Mouse (Mus musculus): ENCODE measurements around the gene Ntn4. TPM values are rescaled to one million over a fixed set of nuclear protein-coding genes. Genes with fewer than 3 reads are reported as not detected.
"Not testable (repeated sequence)": the region's sequence is repeated elsewhere in the genome, so short reads cannot be mapped to it uniquely, and the experiment has no call there.

Ntn4 gene
- polyA plus RNA-seq, 1 experiment from 2014 or later = 0.58 TPM

- Histone ChIP-seq H3K9ac (ENCODE audit: low read length) (no peak overlapping the region), H3K36me3 (ENCODE audit: control insufficient read depth, insufficient read depth, low read length) (no peaks in the 10 kb centered on the region), H3K4me2 (ENCODE audit: low read depth, low read length) (no peak overlapping the region), H3K9me3 (ENCODE audit: control insufficient read depth, low read length) (no peaks in the 10 kb centered on the region), H3K27me3 (ENCODE audit: control insufficient read depth, insufficient read depth, low read depth, low read length) (no peaks in the 10 kb centered on the region), H3K4me3 (ENCODE audit: low read length) (no peak overlapping the region), H3K27ac (ENCODE audit: low read length) (no peak overlapping the region), H3K4me1 (replicated peaks; ENCODE audit: control insufficient read depth, insufficient read depth, low read length) (no peaks in the 10 kb centered on the region; the same call in 1 of the 2 replicates)
- no peak for ATAC-seq (ENCODE audit: low read depth)
- WGBS = 41% methylated on average over 3 of the region's 3 CpGs
These were observed 26.5 kb downstream of the Ntn4 start for GRCm38 (mm10) chr10:93666996-93667395.

GRCm38 (mm10) chr10:93672646-93673479 is 32.4 kb downstream of the Ntn4 start:
- Histone ChIP-seq H3K4me1 (replicated peaks; ENCODE audit: control insufficient read depth, insufficient read depth, low read length) (peaks cover 3% of the 10 kb centered on the region; the same call in 1 of the 2 replicates), H3K9me3 (ENCODE audit: control insufficient read depth, low read length) (no peaks in the 10 kb centered on the region), H3K4me2 (ENCODE audit: low read depth, low read length) (peak overlapping the region; percentile 46), H3K9ac (ENCODE audit: low read length) (no peak overlapping the region), H3K4me3 (ENCODE audit: low read length) (peak overlapping the region; percentile 15; the same call in 1 of the 2 replicates), H3K27me3 (ENCODE audit: control insufficient read depth, insufficient read depth, low read depth, low read length) (no peaks in the 10 kb centered on the region), H3K36me3 (ENCODE audit: control insufficient read depth, insufficient read depth, low read length) (no peaks in the 10 kb centered on the region), H3K27ac (ENCODE audit: low read length) (no peak overlapping the region)
- ATAC-seq (ENCODE audit: low read depth) = no peak; the same call in 1 of the 2 replicates
- 51% methylated on average over 22 of the region's 22 CpGs for whole genome bisulfite sequencing

GRCm38 (mm10) chr10:93679191-93680007 is 38.9 kb downstream of the Ntn4 start:
- H3K4me1 ChIP-seq (replicated peaks; ENCODE audit: control insufficient read depth, insufficient read depth, low read length) = peaks cover 12% of the 10 kb centered on the region
- H3K9ac ChIP-seq (ENCODE audit: low read length) = peak overlapping the region; percentile 51
- ATAC-seq (ENCODE audit: low read depth) = peak; percentile 74
- peak overlapping the region; percentile 47 for H3K4me2 ChIP-seq (ENCODE audit: low read depth, low read length)
- WGBS = 13% methylated on average over 19 of the region's 19 CpGs
- no peaks in the 10 kb centered on the region for H3K27me3 ChIP-seq (ENCODE audit: control insufficient read depth, insufficient read depth, low read depth, low read length)
- H3K36me3 ChIP-seq (ENCODE audit: control insufficient read depth, insufficient read depth, low read length) = no peaks in the 10 kb centered on the region
- H3K9me3 ChIP-seq (ENCODE audit: control insufficient read depth, low read length) = no peaks in the 10 kb centered on the region
- peak overlapping the region; percentile 15; the same call in 1 of the 2 replicates for H3K4me3 ChIP-seq (ENCODE audit: low read length)
- no peak overlapping the region for H3K27ac ChIP-seq (ENCODE audit: low read length)

GRCm38 (mm10) chr10:93680680-93681377 is 40.3 kb downstream of the Ntn4 start:
- Histone ChIP-seq H3K4me1 (replicated peaks; ENCODE audit: control insufficient read depth, insufficient read depth, low read length) (peaks cover 12% of the 10 kb centered on the region), H3K27me3 (ENCODE audit: control insufficient read depth, insufficient read depth, low read depth, low read length) (no peaks in the 10 kb centered on the region), H3K36me3 (ENCODE audit: control insufficient read depth, insufficient read depth, low read length) (no peaks in the 10 kb centered on the region), H3K9ac (ENCODE audit: low read length) (no peak overlapping the region), H3K4me3 (ENCODE audit: low read length) (no peak overlapping the region), H3K4me2 (ENCODE audit: low read depth, low read length) (no peak overlapping the region), H3K27ac (ENCODE audit: low read length) (no peak overlapping the region), H3K9me3 (ENCODE audit: control insufficient read depth, low read length) (no peaks in the 10 kb centered on the region)
- 67% methylated on average over 6 of the region's 6 CpGs for WGBS
- no peak for ATAC-seq (ENCODE audit: low read depth)

- Histone ChIP-seq H3K9me3 (ENCODE audit: control insufficient read depth, low read length) (no peaks in the 10 kb centered on the region), H3K4me3 (ENCODE audit: low read length) (no peak overlapping the region), H3K4me2 (ENCODE audit: low read depth, low read length) (no peak overlapping the region), H3K4me1 (replicated peaks; ENCODE audit: control insufficient read depth, insufficient read depth, low read length) (peaks cover 12% of the 10 kb centered on the region), H3K27ac (ENCODE audit: low read length) (no peak overlapping the region), H3K36me3 (ENCODE audit: control insufficient read depth, insufficient read depth, low read length) (no peaks in the 10 kb centered on the region), H3K9ac (ENCODE audit: low read length) (no peak overlapping the region), H3K27me3 (ENCODE audit: control insufficient read depth, insufficient read depth, low read depth, low read length) (no peaks in the 10 kb centered on the region)
- WGBS = 52% methylated on average over 18 of the region's 18 CpGs
- no peak for ATAC-seq (ENCODE audit: low read depth)
These were observed 41.8 kb downstream of the Ntn4 start for GRCm38 (mm10) chr10:93682185-93682747.

GRCm38 (mm10) chr10:93683185-93683584 is 42.7 kb downstream of the Ntn4 start:
- no peak overlapping the region for H3K27ac ChIP-seq (ENCODE audit: low read length)
- H3K4me3 ChIP-seq (ENCODE audit: low read length) = no peak overlapping the region
- peaks cover 12% of the 10 kb centered on the region for H3K4me1 ChIP-seq (replicated peaks; ENCODE audit: control insufficient read depth, insufficient read depth, low read length)
- H3K4me2 ChIP-seq (ENCODE audit: low read depth, low read length) = no peak overlapping the region
- ATAC-seq (ENCODE audit: low read depth) = no peak
- no peaks in the 10 kb centered on the region for H3K9me3 ChIP-seq (ENCODE audit: control insufficient read depth, low read length)
- no peak overlapping the region for H3K9ac ChIP-seq (ENCODE audit: low read length)
- WGBS = 78% methylated on average over 7 of the region's 7 CpGs
- no peaks in the 10 kb centered on the region for H3K36me3 ChIP-seq (ENCODE audit: control insufficient read depth, insufficient read depth, low read length)
- no peaks in the 10 kb centered on the region for H3K27me3 ChIP-seq (ENCODE audit: control insufficient read depth, insufficient read depth, low read depth, low read length)

- no peak overlapping the region for H3K27ac ChIP-seq (ENCODE audit: low read length)
- H3K4me1 ChIP-seq (replicated peaks; ENCODE audit: control insufficient read depth, insufficient read depth, low read length) = peaks cover 10% of the 10 kb centered on the region
- no peaks in the 10 kb centered on the region for H3K36me3 ChIP-seq (ENCODE audit: control insufficient read depth, insufficient read depth, low read length)
- H3K4me3 ChIP-seq (ENCODE audit: low read length) = no peak overlapping the region
- no peak overlapping the region for H3K9ac ChIP-seq (ENCODE audit: low read length)
- H3K9me3 ChIP-seq (ENCODE audit: control insufficient read depth, low read length) = no peaks in the 10 kb centered on the region
- no peaks in the 10 kb centered on the region for H3K27me3 ChIP-seq (ENCODE audit: control insufficient read depth, insufficient read depth, low read depth, low read length)
- no peak for ATAC-seq (ENCODE audit: low read depth)
- no peak overlapping the region for H3K4me2 ChIP-seq (ENCODE audit: low read depth, low read length)
- WGBS = 89% methylated on average over 4 of the region's 4 CpGs
These were observed 43.4 kb downstream of the Ntn4 start for GRCm38 (mm10) chr10:93683896-93684295.

GRCm38 (mm10) chr10:93685416-93685815 is 44.9 kb downstream of the Ntn4 start:
- 81% methylated on average over 3 of the region's 3 CpGs for WGBS
- H3K9me3 ChIP-seq (ENCODE audit: control insufficient read depth, low read length); H3K27me3 ChIP-seq (ENCODE audit: control insufficient read depth, insufficient read depth, low read depth, low read length); H3K4me3 ChIP-seq (ENCODE audit: low read length); H3K36me3 ChIP-seq (ENCODE audit: control insufficient read depth, insufficient read depth, low read length); H3K4me2 ChIP-seq (ENCODE audit: low read depth, low read length); H3K9ac ChIP-seq (ENCODE audit: low read length); ATAC-seq (ENCODE audit: low read depth); H3K4me1 ChIP-seq (replicated peaks; ENCODE audit: control insufficient read depth, insufficient read depth, low read length); H3K27ac ChIP-seq (ENCODE audit: low read length): not testable (repeated sequence)
